In genomic region chr6:113333137-113333950, GRCm38 (mm10) we compare ENCODE assay signal across 9 mouse cellular contexts. TPM values are rescaled to one million over a fixed set of nuclear protein-coding genes. Genes with fewer than 3 reads are reported as not detected.
DNase-seq lines count a peak whose midpoint lies in the region; ATAC-seq and TF ChIP-seq lines count a peak whose summit lies in the region.
"Had no signal": no experiment of that assay in that cellular context is flagged by ENCODE, and none has a peak within 500 bp of the region (broad histone marks: within the 10 kb centered on the region; RNA-seq: fewer than 3 reads in every experiment).

No protein-coding gene starts in this region.

- WGBS in lung, embryonic 14.5 days = 57% methylated on average over 14 of the region's 14 CpGs

- H3K9ac ChIP-seq in lung, embryonic 14.5 days = no peak overlapping the region
- H3K9ac ChIP-seq: liver, embryonic 14.5 days had no signal

- no peaks in the 10 kb centered on the region for H3K9me3 ChIP-seq in lung, embryonic 14.5 days (ENCODE audit: low read depth, low read length)

- H3K4me1 ChIP-seq in lung, embryonic 14.5 days (ENCODE audit: insufficient read depth) = peaks cover 10% of the 10 kb centered on the region; the same call in 1 of the 2 replicates

- peak; percentile 30 to 55 for DNase-seq in adrenal gland, postnatal 36 days
- no peak for DNase-seq in adrenal gland, postnatal 25 days
- peak; percentile 92 for DNase-seq in Muller cell, postnatal 12 days (ENCODE audit: inconsistent ontology term)
- DNase-seq in heart, adult 9 months (ENCODE audit: low spot score in 2 of 2) = peak; percentile 28 to 56
- peak; percentile 86 for DNase-seq in kidney, adult 9 months
- peak; percentile 88 for DNase-seq in lung, embryonic 14.5 days
- DNase-seq in right cerebral cortex, postnatal 36 days (ENCODE audit: low spot score in 2 of 2) = peak; percentile 53 to 65

- no peak overlapping the region for H3K4me3 ChIP-seq in lung, embryonic 14.5 days (ENCODE audit: low read depth, low read length)

- ATAC-seq in lung, embryonic 14.5 days (ENCODE audit: insufficient read depth) = peak; percentile 63
- no peak for ATAC-seq in megakaryocyte progenitor cell, adult 5-6 weeks (replicated peaks; ENCODE audit: poor library complexity)

- H3K4me2 ChIP-seq in lung, embryonic 14.5 days = no peak overlapping the region

- TF ChIP-seq CTCF in lung, embryonic 14.5 days (IDR thresholded peaks at IDR 0.05; ENCODE audit: low read depth) = no peak

- H3K36me3 ChIP-seq in lung, embryonic 14.5 days (ENCODE audit: insufficient read depth) = peaks cover 63% of the 10 kb centered on the region

- H3K27ac ChIP-seq in lung, embryonic 14.5 days (ENCODE audit: low read depth) = peak overlapping the region; percentile 37
- H3K27ac ChIP-seq: liver, embryonic 14.5 days had no signal

- H3K27me3 ChIP-seq in lung, embryonic 14.5 days (ENCODE audit: insufficient read depth, low read length) = no peaks in the 10 kb centered on the region

RNA-seq across cellular contexts. Expression of gene Ogg1, which starts 6.6 kb away (rescaled TPM):
- total RNA-seq in adrenal gland, postnatal 36 days (2021) = 10 to 100 TPM; 14.0 to 15.4 TPM
- total RNA-seq in adrenal gland, postnatal 25 days (2021) = 16.7 and 19.9 TPM in 2 replicates
- 16.9 and 17.7 TPM in 2 replicates for polyA plus RNA-seq in lung, embryonic 14.5 days (2014; fragmentation: Nextera tagmentation; extraction: Ambion mirVana)
- total RNA-seq in megakaryocyte progenitor cell, adult 5-6 weeks (2015) = 12.7 and 13.4 TPM in 2 replicates
- 4.1 and 9.7 TPM in 2 replicates for total RNA-seq in megakaryocyte progenitor cell, adult 5-6 weeks (2017)

RNA-seq across cellular contexts. Expression of gene Camk1, which starts 10.4 kb away (rescaled TPM):
- total RNA-seq in adrenal gland, postnatal 36 days (2021) = 10 to 100 TPM; 46.4 to 53.9 TPM
- 45.3 and 62.0 TPM in 2 replicates for total RNA-seq in adrenal gland, postnatal 25 days (2021)
- 109 and 110 TPM in 2 replicates for polyA plus RNA-seq in lung, embryonic 14.5 days (2014; fragmentation: Nextera tagmentation; extraction: Ambion mirVana)
- total RNA-seq in megakaryocyte progenitor cell, adult 5-6 weeks (2015) = 10.2 and 15.2 TPM in 2 replicates
- total RNA-seq in megakaryocyte progenitor cell, adult 5-6 weeks (2017) = 16.6 and 24.3 TPM in 2 replicates

RNA-seq across cellular contexts. Expression of gene Brpf1, which starts 26.4 kb away (rescaled TPM):
- total RNA-seq in adrenal gland, postnatal 36 days (2021) = 10 to 100 TPM; 25.2 to 27.2 TPM
- total RNA-seq in adrenal gland, postnatal 25 days (2021) = 27.8 and 32.9 TPM in 2 replicates
- 24.6 and 26.4 TPM in 2 replicates for polyA plus RNA-seq in lung, embryonic 14.5 days (2014; fragmentation: Nextera tagmentation; extraction: Ambion mirVana)
- total RNA-seq in megakaryocyte progenitor cell, adult 5-6 weeks (2015) = 33.9 and 34.7 TPM in 2 replicates
- 36.6 and 39.0 TPM in 2 replicates for total RNA-seq in megakaryocyte progenitor cell, adult 5-6 weeks (2017)

RNA-seq across cellular contexts. Expression of gene Tada3, which starts 44.3 kb away (rescaled TPM):
- total RNA-seq in adrenal gland, postnatal 36 days (2021) = 10 to 100 TPM; 36.3 to 43.8 TPM
- 51.4 and 54.5 TPM in 2 replicates for total RNA-seq in adrenal gland, postnatal 25 days (2021)
- polyA plus RNA-seq in lung, embryonic 14.5 days (2014; fragmentation: Nextera tagmentation; extraction: Ambion mirVana) = 45.9 and 49.4 TPM in 2 replicates
- total RNA-seq in megakaryocyte progenitor cell, adult 5-6 weeks (2015) = 23.0 and 24.5 TPM in 2 replicates
- 11.9 and 13.9 TPM in 2 replicates for total RNA-seq in megakaryocyte progenitor cell, adult 5-6 weeks (2017)

RNA-seq across cellular contexts. Expression of gene Arpc4, which starts 44.6 kb away (rescaled TPM):
- total RNA-seq in adrenal gland, postnatal 36 days (2021) = 100 to 1,000 TPM; 193 to 213 TPM
- 143 and 191 TPM in 2 replicates for total RNA-seq in adrenal gland, postnatal 25 days (2021)
- polyA plus RNA-seq in lung, embryonic 14.5 days (2014; fragmentation: Nextera tagmentation; extraction: Ambion mirVana) = 211 and 214 TPM in 2 replicates
- total RNA-seq in megakaryocyte progenitor cell, adult 5-6 weeks (2015) = 171 and 208 TPM in 2 replicates
- total RNA-seq in megakaryocyte progenitor cell, adult 5-6 weeks (2017) = 306 and 331 TPM in 2 replicates
